Mouse (Mus musculus) liver, embryonic 15.5 days (tissue): ENCODE data around the gene Ppbp. TPM values are rescaled to one million over a fixed set of nuclear protein-coding genes. Genes with fewer than 3 reads are reported as not detected.
"Not testable (repeated sequence)": the region's sequence is repeated elsewhere in the genome, so short reads cannot be mapped to it uniquely, and the experiment has no call there.

Experiments used
- ATAC-seq: fragments of 200-750 bp; cut with Nextera tagmentation; 2 replicates; pipeline ENCODE4 v1.8.0; 2017; ENCODE audit warnings: moderate number of reproducible peaks, mild to moderate bottlenecking, moderate library complexity; ENCODE audit not compliant: insufficient read depth
- H3K27ac ChIP-seq: fragments of 300-500 bp; sonication (generic); replicated peaks from 2 replicates; pipeline ENCODE4 v1.5.1; 2015; ENCODE audit warnings: mild to moderate bottlenecking, inconsistent platforms
- H3K27me3 ChIP-seq: fragments of 300-500 bp; sonication (generic); 2 replicates; pipeline ENCODE4 v1.6.1; 2015; ENCODE audit warnings: mild to moderate bottlenecking, inconsistent platforms
- H3K36me3 ChIP-seq: fragments of 300-500 bp; sonication (generic); replicated peaks from 2 replicates; pipeline ENCODE4 v1.6.1; 2015; ENCODE audit warnings: moderate library complexity, mild to moderate bottlenecking, inconsistent platforms
- H3K4me1 ChIP-seq: fragments of 300-500 bp; sonication (generic); replicated peaks from 2 replicates; pipeline ENCODE4 v1.6.1; 2015; ENCODE audit warnings: inconsistent platforms
- H3K4me2 ChIP-seq: fragments of 300-500 bp; sonication (generic); 2 replicates; pipeline ENCODE4 v1.6.1; 2015; ENCODE audit warnings: moderate library complexity, mild to moderate bottlenecking, inconsistent platforms
- H3K4me3 ChIP-seq: fragments of 300-500 bp; sonication (generic); replicated peaks from 2 replicates; pipeline ENCODE4 v1.5.1; 2015; ENCODE audit warnings: mild to moderate bottlenecking, inconsistent platforms
- H3K9ac ChIP-seq: fragments of 300-500 bp; sonication (generic); 2 replicates; pipeline ENCODE4 v1.6.1; 2015; ENCODE audit warnings: moderate library complexity, mild to moderate bottlenecking, inconsistent platforms
- H3K9me3 ChIP-seq: fragments of 300-500 bp; sonication (generic); replicated peaks from 2 replicates; pipeline ENCODE4 v1.6.1; 2016; ENCODE audit warnings: inconsistent platforms
- WGBS: fragments of 180-500 bp; shearing (Covaris S2); methylation state at CpG from one replicate; pipeline ENCODE4 v1.1.7; 2015; ENCODE audit warnings: mixed read lengths; ENCODE audit not compliant: insufficient replicate concordance; 5-methylcytosine and 5-hydroxymethylcytosine counted together
- microRNA-seq: library from miRNA; unstranded; fragments of <30 nt; microRNA quantifications from one replicate; pipeline ENCODE4, GENCODE M21; 2016
- polyA plus RNA-seq: library from polyadenylated mRNA; unstranded; fragments of >200 nt; fragmentation: Nextera tagmentation; extraction: Ambion mirVana; gene quantifications from 2 replicates; pipeline ENCODE4 v1.2.1, GENCODE M21; 2015

The Ppbp gene
- polyA plus RNA-seq, 1 experiment from 2014 or later, result 147 TPM

- WGBS, result 17% methylated on average over 11 of the region's 11 CpGs
Observed at GRCm38 (mm10) chr5:90789306-90790073, 21.2 kb downstream of the Ppbp start.

DNA sequence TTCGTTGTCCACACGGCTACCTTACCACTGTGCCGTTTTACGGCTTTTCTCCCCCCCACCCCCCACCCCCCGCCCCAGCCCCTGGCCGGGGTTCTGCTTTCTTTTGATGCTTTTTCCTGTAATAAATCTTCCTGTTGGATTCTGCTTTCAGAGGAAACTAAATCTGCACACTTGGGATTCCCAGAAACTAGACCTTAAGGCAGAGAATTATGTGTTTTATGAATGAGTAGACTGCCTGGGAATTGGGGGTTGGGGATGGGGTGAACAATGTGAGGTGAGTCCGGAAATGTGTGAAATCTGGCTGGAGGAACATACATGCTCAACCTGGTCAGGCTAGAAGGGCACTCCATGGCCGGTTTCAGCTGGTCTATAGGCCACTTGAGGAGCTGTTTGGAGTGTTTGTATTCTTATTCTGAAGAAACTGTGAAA is 21.8 kb downstream of the Ppbp start:
- 18% methylated on average over 8 of the region's 8 CpGs for WGBS
- Histone ChIP-seq H3K9ac (no peak overlapping the region), H3K27me3 (no peaks in the 10 kb centered on the region), H3K4me1 (peaks cover 4% of the 10 kb centered on the region; the same call in 1 of the 2 replicates), H3K36me3 (no peaks in the 10 kb centered on the region), H3K27ac (no peak overlapping the region; the same call in 1 of the 2 replicates), H3K4me2 (no peak overlapping the region), H3K4me3 (no peak overlapping the region), H3K9me3 (no peaks in the 10 kb centered on the region)
- ATAC-seq, result no peak

More at GRCm38 (mm10) chr5:90789306-90790073, 21.2 kb downstream of the Ppbp start:
- Histone ChIP-seq H3K4me1 (peaks cover 4% of the 10 kb centered on the region; the same call in 1 of the 2 replicates), H3K9ac (no peak overlapping the region), H3K4me2 (no peak overlapping the region), H3K27ac (no peak overlapping the region; the same call in 1 of the 2 replicates), H3K4me3 (no peak overlapping the region), H3K9me3 (no peaks in the 10 kb centered on the region), H3K27me3 (no peaks in the 10 kb centered on the region), H3K36me3 (no peaks in the 10 kb centered on the region)
- ATAC-seq, result no peak

GRCm38 (mm10) chr5:90794195-90794625 is 25.9 kb downstream of the Ppbp start, which contains the start of gene Cxcl15:
TSS of gene Cxcl15 (plus strand) at chr5:90794534.
- no peak for ATAC-seq
- no peak within 1 kb of the TSS for H3K4me3 ChIP-seq

DNA sequence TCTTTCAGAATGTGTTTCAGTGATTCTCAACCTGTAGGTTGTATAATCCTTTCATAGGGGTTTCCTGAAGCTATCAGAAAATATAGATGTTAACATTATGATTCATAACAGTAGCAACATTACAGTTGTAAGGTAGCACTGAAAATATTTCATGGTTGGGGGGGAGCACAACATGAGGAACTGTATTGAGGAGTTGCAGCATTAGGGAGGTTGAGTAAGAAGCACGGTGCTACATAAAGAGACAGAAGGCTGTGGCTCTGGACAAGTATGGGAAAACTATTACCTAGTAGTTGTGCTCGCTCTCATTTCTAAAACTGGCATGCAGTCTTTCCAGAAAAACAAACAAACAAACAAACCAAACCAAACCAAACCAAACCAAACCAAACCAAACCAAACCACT is 27.1 kb downstream of the Ppbp start:
- not testable (repeated sequence) for ATAC-seq, H3K9me3 ChIP-seq
- WGBS, result 53% methylated on average over 2 of the region's 2 CpGs

More at GRCm38 (mm10) chr5:90794195-90794625, 25.9 kb downstream of the Ppbp start, which contains the start of gene Cxcl15:
- Histone ChIP-seq H3K36me3 (no peaks in the 10 kb centered on the region), H3K9ac (no peak within 1 kb of the TSS), H3K27me3 (no peaks in the 10 kb centered on the region), H3K4me1 (no peaks in the 10 kb centered on the region), H3K4me2 (no peak within 1 kb of the TSS), H3K9me3 (no peaks in the 10 kb centered on the region), H3K27ac (no peak within 1 kb of the TSS)
- 45% methylated on average over 5 of the region's 5 CpGs for WGBS

DNA sequence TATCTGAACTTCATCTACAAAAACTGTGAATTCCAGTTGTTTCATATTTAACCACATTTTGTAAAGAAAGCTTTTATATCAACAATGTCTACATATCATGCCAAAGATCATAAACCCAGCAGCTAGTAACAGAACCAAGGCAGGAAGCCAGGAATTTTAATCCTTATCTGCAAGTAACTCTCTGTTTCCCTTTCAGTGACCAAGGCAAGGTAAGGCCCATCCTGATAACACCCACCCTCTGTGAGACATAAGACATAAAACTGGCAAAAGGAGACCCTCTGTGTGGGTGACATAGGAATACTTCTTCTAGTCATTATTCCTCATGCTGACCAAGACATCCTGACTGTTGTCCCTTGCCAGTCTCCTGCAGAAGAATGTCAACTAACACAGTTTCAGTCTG is 36.3 kb downstream of the Ppbp start:
- Histone ChIP-seq H3K36me3 (no peaks in the 10 kb centered on the region), H3K9ac (no peak overlapping the region), H3K27me3 (no peaks in the 10 kb centered on the region), H3K9me3 (no peaks in the 10 kb centered on the region), H3K27ac (no peak overlapping the region), H3K4me2 (no peak overlapping the region), H3K4me1 (no peaks in the 10 kb centered on the region), H3K4me3 (no peak overlapping the region)
- ATAC-seq, result no peak

More for the DNA sequence above, 27.1 kb downstream of the Ppbp start:
- not testable (repeated sequence) for H3K4me1 ChIP-seq, H3K4me3 ChIP-seq, H3K27ac ChIP-seq, H3K27me3 ChIP-seq, H3K4me2 ChIP-seq, H3K9ac ChIP-seq, H3K36me3 ChIP-seq

DNA sequence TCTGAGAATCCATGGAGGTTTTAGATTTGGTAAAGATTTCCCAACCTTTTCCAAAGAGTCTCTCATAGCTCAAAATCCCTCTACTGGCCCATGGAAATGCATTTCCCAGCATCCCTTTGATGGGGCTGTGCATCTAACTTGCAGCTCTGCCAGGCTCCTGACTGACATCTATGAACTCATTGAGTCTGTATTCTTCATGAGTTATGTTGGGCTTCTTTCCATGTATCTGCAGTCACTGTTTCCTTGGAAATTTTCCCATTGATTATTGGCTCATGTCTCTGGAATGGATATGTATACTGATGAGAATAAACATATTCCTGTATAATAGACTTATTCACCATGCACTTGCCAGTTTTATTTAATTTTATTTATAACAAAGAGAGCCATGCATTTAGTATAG is 37.7 kb downstream of the Ppbp start:
- Histone ChIP-seq H3K27ac (no peak overlapping the region), H3K4me2 (no peak overlapping the region), H3K4me1 (no peaks in the 10 kb centered on the region), H3K36me3 (no peaks in the 10 kb centered on the region), H3K4me3 (no peak overlapping the region), H3K9me3 (no peaks in the 10 kb centered on the region), H3K9ac (no peak overlapping the region), H3K27me3 (no peaks in the 10 kb centered on the region)
- ATAC-seq, result no peak

- no peaks in the 10 kb centered on the region for H3K36me3 ChIP-seq
- no peak overlapping the region for H3K4me2 ChIP-seq
- no peaks in the 10 kb centered on the region for H3K27me3 ChIP-seq
- no peak overlapping the region for H3K4me3 ChIP-seq
- H3K9ac ChIP-seq, result no peak overlapping the region
- no peak for ATAC-seq
- 56% methylated on average over 3 of the region's 3 CpGs for WGBS
- no peaks in the 10 kb centered on the region for H3K9me3 ChIP-seq
- H3K27ac ChIP-seq, result no peak overlapping the region
- no peaks in the 10 kb centered on the region for H3K4me1 ChIP-seq
Observed at GRCm38 (mm10) chr5:90807176-90807950, 39.0 kb downstream of the Ppbp start.

Small RNAs within 50 kb of the gene (microRNA-seq; reads per million reads assigned to microRNA genes)
- gene Gm24322, result not detected

Other genes starting within 250 kb of the Ppbp start
- gene Afm, start 249.6 kb upstream of the Ppbp start, polyA plus RNA-seq, result 22.4 and 25.9 TPM in 2 replicates
- gene 5830473C10Rik, start 207.4 kb upstream of the Ppbp start, polyA plus RNA-seq, result 1.0 and 1.5 TPM in 2 replicates
- gene Rassf6, start 127.9 kb upstream of the Ppbp start, polyA plus RNA-seq, result 4.8 and 5.5 TPM in 2 replicates
- 0.40 and 0.69 TPM in 2 replicates for gene Cxcl5, start 9.2 kb upstream of the Ppbp start, polyA plus RNA-seq
- 267 and 300 TPM in 2 replicates for gene Pf4, start 3.9 kb downstream of the Ppbp start, polyA plus RNA-seq
- not detected in 2 replicates for gene Cxcl3, start 17.6 kb downstream of the Ppbp start, polyA plus RNA-seq
- not detected in 2 replicates for gene Cxcl15, start 26.0 kb downstream of the Ppbp start, polyA plus RNA-seq
- gene Cxcl1, start 122.7 kb downstream of the Ppbp start, polyA plus RNA-seq, result 2.7 and 3.1 TPM in 2 replicates
- gene Cxcl2, start 135.4 kb downstream of the Ppbp start, polyA plus RNA-seq, result not detected in 2 replicates
- 5.3 and 6.7 TPM in 2 replicates for gene Mthfd2l, start 162.6 kb downstream of the Ppbp start, polyA plus RNA-seq